Mouse (Mus musculus) WW6 (cell line): ENCODE data around the gene Arl14.
"Not testable (repeated sequence)": the region's sequence is repeated elsewhere in the genome, so short reads cannot be mapped to it uniquely, and the experiment has no call there.

Source experiments
- DNase-seq: peaks from one replicate; pipeline ENCODE4 v3.0.0-alpha.2; 2013; ENCODE audit warnings: low read depth, low spot score

Gene Arl14

GRCm38 (mm10) chr3:69213465-69213864 lies 8.8 kb upstream of the Arl14 start:
- DNase-seq = no peak

- DNase-seq = no peak
Measured at GRCm38 (mm10) chr3:69214566-69214965, 7.7 kb upstream of the Arl14 start.

GRCm38 (mm10) chr3:69222502-69222900 lies 282 bp downstream of the Arl14 start:
- DNase-seq = no peak

GRCm38 (mm10) chr3:69222987-69223386 lies 768 bp downstream of the Arl14 start:
- no peak for DNase-seq

GRCm38 (mm10) chr3:69223666-69224065 lies 1.4 kb downstream of the Arl14 start:
- DNase-seq = no peak

GRCm38 (mm10) chr3:69225019-69225418 lies 2.8 kb downstream of the Arl14 start:
- no peak for DNase-seq

GRCm38 (mm10) chr3:69226496-69226895 lies 4.3 kb downstream of the Arl14 start:
- no peak for DNase-seq

GRCm38 (mm10) chr3:69228002-69228401 lies 5.8 kb downstream of the Arl14 start:
- no peak for DNase-seq

- no peak for DNase-seq
Measured at GRCm38 (mm10) chr3:69231522-69232138, 9.4 kb downstream of the Arl14 start.

- DNase-seq = not testable (repeated sequence)
Measured at GRCm38 (mm10) chr3:69233552-69234189, 11.5 kb downstream of the Arl14 start.

GRCm38 (mm10) chr3:69234525-69234924 lies 12.3 kb downstream of the Arl14 start:
- DNase-seq = no peak

- no peak for DNase-seq
Measured at GRCm38 (mm10) chr3:69235806-69236205, 13.6 kb downstream of the Arl14 start.

GRCm38 (mm10) chr3:69236491-69236890 lies 14.3 kb downstream of the Arl14 start:
- DNase-seq = no peak

- DNase-seq = no peak
Measured at GRCm38 (mm10) chr3:69238141-69238851, 16.1 kb downstream of the Arl14 start.

GRCm38 (mm10) chr3:69239246-69239645 lies 17.0 kb downstream of the Arl14 start:
- DNase-seq = no peak

GRCm38 (mm10) chr3:69241020-69241419 lies 18.8 kb downstream of the Arl14 start:
- no peak for DNase-seq

GRCm38 (mm10) chr3:69253096-69253866 lies 31.1 kb downstream of the Arl14 start:
- DNase-seq = no peak

- DNase-seq = no peak
Measured at GRCm38 (mm10) chr3:69254676-69255075, 32.5 kb downstream of the Arl14 start.

GRCm38 (mm10) chr3:69257049-69257699 lies 35.0 kb downstream of the Arl14 start:
- DNase-seq = no peak

- no peak for DNase-seq
Measured at GRCm38 (mm10) chr3:69263010-69263643, 40.9 kb downstream of the Arl14 start.

GRCm38 (mm10) chr3:69264299-69264698 lies 42.1 kb downstream of the Arl14 start:
- not testable (repeated sequence) for DNase-seq
